In genomic region chr12:107961843-107962242, GRCm38 (mm10) we compare ENCODE assay signal across 9 mouse cellular contexts. TPM values are rescaled to one million over a fixed set of nuclear protein-coding genes. Genes with fewer than 3 reads are reported as not detected.
DNase-seq lines count a peak whose midpoint lies in the region; ATAC-seq and TF ChIP-seq lines count a peak whose summit lies in the region.
"Had no signal": no experiment of that assay in that cellular context is flagged by ENCODE, and none has a peak within 500 bp of the region (broad histone marks: within the 10 kb centered on the region; RNA-seq: fewer than 3 reads in every experiment).

No protein-coding gene starts in this region.

- ATAC-seq in hindbrain, postnatal 0 days: no peak
- ATAC-seq in hindbrain, embryonic 12.5 days (ENCODE audit: low FRiP score): no peak
- ATAC-seq in megakaryocyte, adult 5-6 weeks (ENCODE audit: poor library complexity, severe bottlenecking): peak; percentile 38

- intact Hi-C loops in left cerebral cortex, postnatal 36 days (cut with DNase I): no loop called here

- no peak for TF ChIP-seq CTCF in hindbrain, postnatal 0 days (IDR thresholded peaks at IDR 0.05; ENCODE audit: low read depth)
- no peak for TF ChIP-seq CTCF in embryonic fibroblast, embryonic 13.5 days (IDR thresholded peaks at IDR 0.05; ENCODE audit: borderline replicate concordance, insufficient read depth, low read length)
- TF ChIP-seq CTCF in thymus, adult 2 months (IDR thresholded peaks at IDR 0.05; ENCODE audit: borderline replicate concordance, control insufficient read depth, extremely low read depth, insufficient read depth, low read length, poor library complexity): no peak

- no peak overlapping the region for H3K4me2 ChIP-seq in hindbrain, postnatal 0 days (ENCODE audit: low read depth, low read length)
- no peak overlapping the region for H3K4me2 ChIP-seq in hindbrain, embryonic 12.5 days (replicated peaks)

- no peaks in the 10 kb centered on the region for H3K9me3 ChIP-seq in hindbrain, postnatal 0 days (ENCODE audit: low read length)
- H3K9me3 ChIP-seq in hindbrain, embryonic 12.5 days (replicated peaks): no peaks in the 10 kb centered on the region

- H3K27ac ChIP-seq in hindbrain, postnatal 0 days: no peak overlapping the region
- no peak overlapping the region for H3K27ac ChIP-seq in hindbrain, embryonic 12.5 days
- H3K27ac ChIP-seq in embryonic fibroblast, embryonic 13.5 days (ENCODE audit: insufficient read depth, low read length): peak overlapping the region; percentile 46; the same call in 1 of the 2 replicates
- H3K27ac ChIP-seq in thymus, adult 2 months (ENCODE audit: control insufficient read depth, insufficient read depth, low read length): no peak overlapping the region
- H3K27ac ChIP-seq: left cerebral cortex, adult 2 months had no signal

- DNase-seq in hindbrain, postnatal 0 days (ENCODE audit: low spot score): peak; percentile 32
- peak; percentile 21 for DNase-seq in NIH3T3 (ENCODE audit: low read depth)
- DNase-seq in thymus, adult 2 months: no peak
- DNase-seq in left cerebral cortex, adult 8-10 months (ENCODE audit: low spot score in 2 of 2): no peak
- no peak for DNase-seq in left cerebral cortex, postnatal 36 days (ENCODE audit: low spot score in 2 of 2)

- no peaks in the 10 kb centered on the region for H3K4me1 ChIP-seq in hindbrain, postnatal 0 days (ENCODE audit: insufficient read depth, low read length)
- peaks cover 73% of the 10 kb centered on the region for H3K4me1 ChIP-seq in hindbrain, embryonic 12.5 days
- peaks cover 10% of the 10 kb centered on the region for H3K4me1 ChIP-seq in embryonic fibroblast, embryonic 13.5 days (ENCODE audit: control insufficient read depth, insufficient read depth, low read length)
- H3K4me1 ChIP-seq in thymus, adult 2 months (replicated peaks; ENCODE audit: control insufficient read depth, insufficient read depth, low read length): peaks cover 71% of the 10 kb centered on the region

- no peak overlapping the region for H3K9ac ChIP-seq in hindbrain, postnatal 0 days (replicated peaks; ENCODE audit: low read length)
- no peak overlapping the region for H3K9ac ChIP-seq in hindbrain, embryonic 12.5 days

- H3K4me3 ChIP-seq in hindbrain, postnatal 0 days (ENCODE audit: low read length): no peak overlapping the region
- H3K4me3 ChIP-seq in hindbrain, embryonic 12.5 days: no peak overlapping the region
- no peak overlapping the region for H3K4me3 ChIP-seq in embryonic fibroblast, embryonic 13.5 days (ENCODE audit: insufficient read depth, low read length)
- no peak overlapping the region for H3K4me3 ChIP-seq in thymus, adult 2 months (ENCODE audit: control insufficient read depth, insufficient read depth, low read length)
- H3K4me3 ChIP-seq: left cerebral cortex, adult 2 months had no signal

- H3K27me3 ChIP-seq in hindbrain, postnatal 0 days (ENCODE audit: insufficient read depth, low read length): no peaks in the 10 kb centered on the region
- no peaks in the 10 kb centered on the region for H3K27me3 ChIP-seq in hindbrain, embryonic 12.5 days
- H3K27me3 ChIP-seq in thymus, adult 2 months (ENCODE audit: control insufficient read depth, insufficient read depth, low read length): no peaks in the 10 kb centered on the region

- H3K36me3 ChIP-seq in hindbrain, postnatal 0 days (ENCODE audit: insufficient read depth, low read length): no peaks in the 10 kb centered on the region
- H3K36me3 ChIP-seq in hindbrain, embryonic 12.5 days: no peaks in the 10 kb centered on the region
- peaks cover 63% of the 10 kb centered on the region for H3K36me3 ChIP-seq in thymus, adult 2 months (ENCODE audit: control insufficient read depth, insufficient read depth, low read length)

- no peak for TF ChIP-seq POLR2A in embryonic fibroblast, embryonic 13.5 days (IDR thresholded peaks at IDR 0.05; ENCODE audit: low read depth, low read length)
- TF ChIP-seq POLR2A in thymus, adult 2 months (IDR thresholded peaks at IDR 0.05; ENCODE audit: control insufficient read depth, extremely low read depth, insufficient read depth, low read length, poor library complexity): no peak

- WGBS in hindbrain, postnatal 0 days: 54% methylated on average over 15 of the region's 15 CpGs
- 70% methylated on average over 15 of the region's 15 CpGs for WGBS in hindbrain, embryonic 12.5 days
- WGBS in thymus, adult 2 months: 83% methylated on average over 15 of the region's 15 CpGs

RNA-seq across cellular contexts. Expression of gene Bcl11b, which starts 41.6 kb away (rescaled TPM):
- 30.0 and 31.6 TPM in 2 replicates for total RNA-seq in hindbrain, postnatal 0 days (2014; rRNA removed)
- polyA plus RNA-seq in hindbrain, postnatal 0 days (2015; fragmentation: Nextera tagmentation; extraction: Ambion mirVana): 9.8 and 12.0 TPM in 2 replicates
- polyA plus RNA-seq in hindbrain, embryonic 12.5 days (2016; fragmentation: Nextera tagmentation; extraction: Ambion mirVana): 25.9 and 37.1 TPM in 2 replicates
- polyA plus RNA-seq in embryonic fibroblast, embryonic 13.5 days (2011; ENCODE audit: insufficient read length, low read depth, missing spikeins): 3.0 and 6.5 TPM in 2 replicates
- total RNA-seq in megakaryocyte, adult 5-6 weeks (2015): 0.38 and 0.39 TPM in 2 replicates
- 0.28 and 0.33 TPM in 2 replicates for total RNA-seq in megakaryocyte, adult 5-6 weeks (2017)
- 346 and 564 TPM in 2 replicates for polyA plus RNA-seq in thymus, adult 2 months (2012; rRNA removed)
- total RNA-seq in left cerebral cortex, adult 8-10 months (2022): 100 to 1,000 TPM in 2 of 4 experiments, 10 to 100 TPM in 2; 82.0 to 102 (median 95.3) TPM
- 10 to 100 TPM; 56.6 to 74.4 TPM for total RNA-seq in left cerebral cortex, postnatal 36 days (2021)

Comparison
In these comparisons a context has a peak if more than half of its experiments do, and no peak if none do; other contexts are left out.
1. DNase-seq: peak in hindbrain, postnatal 0 days (single experiment) and NIH3T3 (single experiment); none in thymus, adult 2 months (single experiment), left cerebral cortex, adult 8-10 months (0 of 2) and left cerebral cortex, postnatal 36 days (0 of 2).
2. RNA of gene Bcl11b, which starts 41.6 kb away (total RNA-seq): 82.0 to 102 TPM in left cerebral cortex, adult 8-10 months, 56.6 to 74.4 TPM in left cerebral cortex, postnatal 36 days and 30.0 to 31.6 TPM in hindbrain, postnatal 0 days; 0.28 to 0.39 TPM in megakaryocyte, adult 5-6 weeks; every median in the first group is over 10 times any median in the second.